Mouse (Mus musculus): ENCODE results near the gene Mlx.
A peak's percentile ranks its signal among the peaks of the same experiment; 100 is the strongest.
"Not testable (repeated sequence)": the region's sequence is repeated elsewhere in the genome, so short reads cannot be mapped to it uniquely, and the experiment has no call there.

The Mlx gene

DNA sequence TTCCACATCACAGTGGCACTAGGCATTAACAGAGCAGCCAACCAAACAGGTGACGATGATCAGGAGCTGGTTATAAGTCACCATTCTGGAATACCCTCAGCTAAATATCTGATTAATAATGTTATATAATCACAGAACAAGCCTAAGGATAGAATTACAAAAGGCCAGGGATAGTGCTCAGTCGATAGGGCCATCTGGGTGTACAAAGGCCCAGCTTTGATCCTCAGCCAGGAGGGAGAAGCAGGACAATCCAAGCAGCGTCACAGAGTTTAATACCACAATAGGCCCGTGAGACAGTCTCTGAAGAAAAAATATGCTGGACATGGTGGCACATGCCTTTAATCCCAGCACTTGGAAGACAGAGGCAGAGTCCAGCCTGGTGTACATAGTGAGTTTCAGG lies 22.3 kb downstream of the Mlx start:
- no peak for DNase-seq

DNA sequence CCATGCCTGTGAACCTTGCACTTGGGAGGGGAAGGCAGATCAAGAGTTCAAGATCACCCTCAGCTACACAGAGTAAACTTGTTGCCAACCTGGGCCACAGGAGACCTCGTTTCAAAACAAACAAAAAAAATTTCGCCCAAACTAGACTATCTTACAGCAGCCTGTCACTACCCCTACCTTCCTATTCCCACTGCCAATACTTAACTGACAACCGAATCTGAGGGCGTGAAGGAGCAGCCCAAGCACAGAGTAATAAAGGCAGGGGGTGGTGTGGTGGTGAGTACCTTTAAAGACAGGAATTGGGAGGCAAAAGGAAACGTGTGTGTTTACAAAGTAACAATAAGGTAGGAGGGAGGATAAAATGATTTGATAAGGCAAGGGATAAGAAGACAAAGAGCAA lies 23.6 kb downstream of the Mlx start:
- no peak for DNase-seq

DNA sequence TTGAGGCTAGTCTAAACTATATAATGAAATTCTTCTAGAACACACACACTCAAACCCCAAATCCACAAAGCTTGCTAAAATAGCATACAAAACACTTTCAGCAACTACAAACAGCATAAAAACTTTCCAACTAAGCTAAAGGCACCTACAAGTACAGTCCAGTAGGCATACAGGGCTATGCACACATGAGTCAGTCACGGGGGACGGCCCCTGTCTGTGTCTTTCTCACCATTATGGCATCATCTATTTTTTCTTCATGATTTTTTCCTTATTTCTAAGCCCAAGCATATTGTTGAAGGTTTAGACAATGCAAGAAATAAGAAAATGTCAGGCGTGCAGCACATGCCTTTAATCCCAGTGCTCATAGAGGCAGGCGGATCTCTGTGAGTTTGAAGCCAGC lies 24.1 kb downstream of the Mlx start:
- no peak for DNase-seq

DNA sequence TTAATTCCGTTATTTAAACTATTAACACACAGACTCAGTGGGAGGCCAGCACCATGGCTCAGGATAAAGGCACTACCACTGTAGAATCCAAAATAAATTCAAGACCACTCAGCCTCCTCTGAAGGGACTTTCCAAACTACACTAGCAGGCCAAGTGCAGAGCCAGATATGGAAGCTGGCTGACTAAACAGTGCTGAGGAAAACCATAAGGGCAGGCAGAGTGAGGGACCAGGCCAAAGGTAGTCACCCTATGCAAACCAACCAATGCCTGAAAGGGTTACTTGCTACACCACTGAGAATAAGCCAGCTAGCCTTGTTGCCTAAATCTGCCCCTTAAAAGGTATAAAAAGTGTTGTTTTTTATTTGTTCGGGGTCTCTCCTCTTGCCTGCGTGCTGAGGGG lies 25.1 kb downstream of the Mlx start:
- no peak for DNase-seq

- no peak for DNase-seq
These were observed 28.5 kb downstream of the Mlx start for GRCm38 (mm10) chr11:101115564-101115963.

- DNase-seq, result no peak
These were observed 31.0 kb downstream of the Mlx start for GRCm38 (mm10) chr11:101118105-101118504.

DNA sequence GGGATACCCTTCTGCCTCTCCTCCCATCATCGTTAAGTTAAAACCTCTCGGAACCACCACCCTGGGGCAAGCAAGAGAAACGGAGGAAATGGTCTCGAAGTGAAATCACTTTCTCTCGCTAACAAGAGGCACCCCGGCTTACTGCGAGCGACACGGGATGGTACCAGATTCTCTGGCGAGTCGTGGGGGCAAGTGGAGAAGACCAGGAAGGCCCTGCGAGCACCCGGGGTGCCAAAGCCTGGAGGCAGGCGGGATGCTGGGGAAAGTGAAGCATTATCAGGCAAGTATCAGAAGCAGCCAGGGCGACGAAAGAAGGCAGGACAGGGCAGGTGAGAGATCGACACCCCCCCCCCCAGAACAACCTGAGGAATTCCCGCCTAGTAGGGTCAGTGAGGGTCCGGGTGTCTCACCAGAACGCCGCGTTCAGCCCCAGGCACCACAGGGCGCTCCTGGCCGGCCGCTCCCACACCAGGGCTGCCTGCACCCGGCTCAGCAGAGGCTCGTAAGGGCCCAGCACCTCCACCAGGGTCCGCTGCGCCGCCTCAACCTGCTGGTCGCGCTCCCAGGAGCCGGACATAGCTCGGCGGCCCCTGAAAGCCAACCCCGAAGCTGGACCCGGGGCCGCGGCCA lies 32.2 kb downstream of the Mlx start:
- no peak for DNase-seq

GRCm38 (mm10) chr11:101119761-101120544 lies 32.9 kb downstream of the Mlx start, which contains the start of the genes Retreg3 and Tubg1:
Retreg3 (minus strand) TSS chr11:101119893.
Tubg1 (plus strand) TSS chr11:101119938.
- peak; percentile 99 for DNase-seq

GRCm38 (mm10) chr11:101120545-101121188 lies 33.6 kb downstream of the Mlx start:
- DNase-seq, result no peak

DNA sequence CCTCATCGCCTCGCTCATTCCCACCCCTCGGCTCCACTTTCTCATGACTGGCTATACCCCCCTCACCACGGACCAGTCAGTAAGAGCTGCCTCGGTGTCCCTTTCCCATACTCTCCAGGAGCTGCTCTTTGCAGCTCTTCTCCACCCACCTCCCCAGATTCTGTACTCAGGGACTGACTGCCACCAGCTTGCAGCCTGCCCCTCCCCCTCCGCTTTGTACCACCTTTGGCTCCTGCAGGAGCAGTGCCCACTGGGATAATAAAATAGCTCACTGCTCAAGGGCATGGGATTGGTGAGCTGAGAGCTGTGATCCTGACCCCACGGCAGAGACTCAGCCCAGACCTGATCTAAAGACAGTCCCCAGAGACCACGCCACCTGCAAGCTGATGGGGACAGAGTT lies 37.4 kb downstream of the Mlx start:
- not testable (repeated sequence) for DNase-seq

DNA sequence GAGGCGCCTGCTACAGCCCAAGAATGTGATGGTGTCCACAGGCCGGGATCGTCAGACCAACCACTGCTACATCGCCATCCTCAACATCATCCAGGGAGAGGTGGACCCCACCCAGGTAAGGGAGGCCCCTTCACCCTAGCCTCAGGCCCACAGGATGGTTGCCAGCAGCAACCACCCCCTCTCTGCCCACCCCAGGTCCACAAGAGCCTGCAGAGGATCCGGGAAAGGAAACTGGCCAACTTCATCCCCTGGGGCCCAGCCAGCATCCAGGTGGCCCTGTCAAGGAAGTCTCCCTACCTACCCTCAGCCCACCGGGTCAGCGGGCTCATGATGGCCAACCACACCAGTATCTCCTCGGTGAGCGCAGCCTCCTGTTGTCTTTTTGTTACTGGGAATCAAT lies 37.9 kb downstream of the Mlx start:
- DNase-seq, result not testable (repeated sequence)

GRCm38 (mm10) chr11:101127075-101127474 lies 40.0 kb downstream of the Mlx start:
- no peak for DNase-seq

DNA sequence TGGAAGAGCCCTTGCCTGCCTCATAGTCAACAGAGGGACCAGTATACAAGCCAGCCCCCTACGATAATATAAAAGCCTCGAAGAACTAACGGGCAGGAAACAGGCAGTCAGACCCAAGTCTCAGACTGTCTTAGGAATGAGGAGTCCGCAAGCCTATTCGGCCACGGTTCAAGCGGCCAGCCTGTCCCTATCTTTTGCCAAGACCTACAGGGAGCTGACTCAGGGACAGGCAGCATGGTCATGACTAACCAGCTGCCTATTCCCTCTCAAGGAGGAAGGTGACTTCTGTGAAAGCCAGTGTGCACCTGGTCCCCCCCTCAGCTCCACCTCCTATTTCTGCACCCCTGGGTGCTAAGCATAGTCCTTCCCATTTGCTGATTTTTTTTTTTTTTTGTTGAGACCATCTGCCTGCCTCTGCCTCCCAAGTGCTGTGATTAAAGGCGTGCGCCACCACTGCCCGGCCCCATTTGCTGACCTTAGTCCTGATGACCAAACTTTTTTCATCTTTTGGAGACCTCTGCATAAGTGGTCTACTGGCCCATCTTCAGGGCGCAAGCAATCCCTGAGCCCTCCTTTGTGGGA lies 42.0 kb downstream of the Mlx start:
- DNase-seq, result no peak

DNA sequence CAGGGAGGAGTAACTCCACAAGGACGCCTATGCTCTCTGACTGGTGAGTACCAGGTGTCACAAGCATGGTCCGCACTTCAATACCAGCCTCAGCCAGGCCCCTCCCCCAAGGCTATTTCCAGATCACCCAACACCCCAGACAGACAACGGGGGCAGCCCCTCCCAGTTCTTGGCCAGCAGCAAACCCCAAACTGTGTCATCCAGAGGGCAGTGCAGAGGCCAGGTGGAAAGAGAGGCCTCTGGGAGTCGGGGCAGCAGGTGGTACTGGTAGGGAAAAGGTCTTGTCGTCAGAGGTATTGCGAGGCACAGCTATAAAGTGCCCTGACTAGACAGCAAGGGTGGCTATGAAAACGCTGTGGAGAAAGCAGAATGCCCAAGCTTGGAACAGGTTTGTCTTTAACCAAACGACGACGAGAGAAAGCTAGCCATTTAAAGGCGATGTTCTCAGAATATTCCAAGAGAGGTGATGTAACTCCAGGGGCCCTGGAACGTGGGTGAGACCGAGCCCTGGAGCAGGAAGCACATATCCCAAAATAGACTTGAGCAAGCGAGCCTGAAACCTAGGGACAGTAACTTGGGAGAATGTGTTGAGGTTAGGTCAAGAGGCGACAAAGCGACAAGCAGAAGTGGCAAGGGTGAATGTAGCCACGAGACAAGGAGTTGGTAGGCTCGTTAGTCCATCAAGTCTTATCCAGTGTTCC lies 43.1 kb downstream of the Mlx start:
- DNase-seq, result no peak

DNA sequence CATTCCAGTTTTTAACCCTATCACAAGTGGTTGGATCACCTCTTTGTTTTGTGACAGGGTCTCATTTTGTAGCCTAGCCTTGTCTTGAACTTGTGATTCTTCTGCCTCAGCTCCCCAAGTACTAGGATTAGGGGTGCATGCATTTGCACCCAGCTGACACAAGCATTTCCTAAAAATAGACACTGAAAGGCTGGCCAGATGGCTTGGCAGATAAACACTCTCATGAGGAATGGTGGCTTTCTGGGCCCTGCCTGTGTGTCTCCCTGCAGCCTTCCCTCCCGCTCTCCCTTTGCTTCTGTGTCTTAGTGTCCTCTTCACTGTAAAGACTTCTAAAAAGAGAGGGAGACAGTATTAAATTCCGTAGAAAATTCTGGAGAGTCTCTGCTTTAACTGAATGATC lies 44.1 kb downstream of the Mlx start:
- DNase-seq, result no peak

DNA sequence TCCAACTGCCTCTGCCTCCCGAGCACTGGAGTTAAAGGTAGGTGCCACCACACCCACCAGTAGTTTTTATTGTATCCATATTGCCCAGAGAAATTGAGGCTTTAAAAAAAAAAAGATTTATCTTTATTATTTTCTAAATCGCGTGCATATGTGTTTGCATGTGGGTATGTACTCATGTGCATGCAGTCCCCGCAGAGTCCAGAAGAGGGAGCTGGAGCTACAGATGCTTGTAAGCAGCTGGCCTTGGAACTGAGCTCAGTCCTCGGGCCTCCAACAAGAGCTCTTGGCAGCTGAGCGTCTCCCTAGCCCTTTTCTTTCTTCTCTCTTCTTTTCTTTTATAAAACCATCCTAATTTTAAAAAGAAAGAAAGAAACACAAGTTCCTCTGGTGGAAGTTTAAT lies 44.6 kb downstream of the Mlx start:
- no peak for DNase-seq

DNA sequence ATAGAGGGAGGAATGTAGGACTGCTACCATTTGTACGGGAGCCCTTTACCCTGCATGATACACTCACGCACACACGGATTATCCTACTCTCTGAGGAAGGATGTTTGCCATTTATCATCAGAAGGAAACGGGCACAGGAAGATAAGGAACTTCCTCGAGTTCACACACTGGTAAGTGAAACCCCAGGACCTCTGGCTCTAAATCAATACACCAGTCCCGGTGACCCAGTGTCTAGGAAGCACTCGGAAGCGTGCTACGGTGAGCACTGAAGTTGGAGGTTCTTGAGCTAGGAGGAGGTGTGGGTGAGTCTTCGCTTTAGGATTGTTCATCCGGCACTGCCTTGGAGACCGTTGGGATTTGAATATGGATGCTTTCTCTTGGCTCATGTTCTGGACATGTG lies 46.0 kb downstream of the Mlx start:
- peak; percentile 60 for DNase-seq

- DNase-seq, result no peak
These were observed 47.3 kb downstream of the Mlx start for GRCm38 (mm10) chr11:101134217-101134865.

DNA sequence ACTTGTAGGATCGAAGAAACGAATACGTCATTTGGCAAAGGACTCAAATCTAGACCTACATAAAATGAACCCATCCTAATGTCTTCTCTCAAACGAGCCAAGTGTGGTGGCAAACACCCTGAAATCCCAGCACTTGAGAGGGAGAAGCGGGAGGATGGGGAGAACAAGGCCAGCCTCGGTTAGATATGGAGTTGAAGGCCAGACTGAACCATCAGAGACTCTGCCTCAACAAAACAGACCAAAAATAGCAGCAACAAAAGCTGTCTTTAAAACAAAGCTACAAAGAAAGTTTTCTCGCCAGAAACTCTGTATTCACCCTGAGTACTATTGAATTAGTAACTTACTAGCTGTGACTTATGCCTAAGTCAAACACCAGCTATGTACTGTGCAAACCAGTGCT lies 49.9 kb downstream of the Mlx start:
- DNase-seq, result no peak

DNA sequence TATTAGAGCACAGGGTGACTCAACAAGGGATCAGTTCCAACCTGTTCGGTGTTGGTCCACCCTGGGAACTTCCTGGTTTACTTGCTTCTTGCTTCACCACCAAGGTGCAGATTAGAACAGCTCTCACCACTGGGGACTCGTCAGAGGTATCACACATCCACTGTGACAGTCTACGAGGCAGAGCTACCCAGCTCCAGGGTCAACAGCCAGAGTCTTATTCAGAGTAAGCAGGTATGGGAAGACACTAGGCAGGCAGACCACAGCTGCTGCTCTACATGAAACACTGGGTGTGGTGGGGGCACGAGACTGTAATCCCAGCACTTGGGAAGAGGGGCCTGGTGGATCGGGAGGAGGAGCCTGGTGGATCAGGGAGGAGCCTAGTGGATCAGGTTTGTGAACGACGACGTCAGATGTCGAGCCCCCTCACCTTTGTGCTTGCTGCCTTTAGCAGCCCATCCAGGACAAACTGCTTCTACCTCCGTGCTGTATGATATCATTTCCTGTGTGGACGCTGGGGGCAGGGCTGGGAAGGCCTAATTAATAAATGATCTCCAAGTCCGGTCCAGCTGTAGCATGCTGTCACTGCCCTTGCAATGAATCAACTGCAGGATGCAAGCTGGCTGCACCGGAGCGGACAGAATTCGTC lies 51.6 kb downstream of the Mlx start:
- peak; percentile 81 for DNase-seq

DNA sequence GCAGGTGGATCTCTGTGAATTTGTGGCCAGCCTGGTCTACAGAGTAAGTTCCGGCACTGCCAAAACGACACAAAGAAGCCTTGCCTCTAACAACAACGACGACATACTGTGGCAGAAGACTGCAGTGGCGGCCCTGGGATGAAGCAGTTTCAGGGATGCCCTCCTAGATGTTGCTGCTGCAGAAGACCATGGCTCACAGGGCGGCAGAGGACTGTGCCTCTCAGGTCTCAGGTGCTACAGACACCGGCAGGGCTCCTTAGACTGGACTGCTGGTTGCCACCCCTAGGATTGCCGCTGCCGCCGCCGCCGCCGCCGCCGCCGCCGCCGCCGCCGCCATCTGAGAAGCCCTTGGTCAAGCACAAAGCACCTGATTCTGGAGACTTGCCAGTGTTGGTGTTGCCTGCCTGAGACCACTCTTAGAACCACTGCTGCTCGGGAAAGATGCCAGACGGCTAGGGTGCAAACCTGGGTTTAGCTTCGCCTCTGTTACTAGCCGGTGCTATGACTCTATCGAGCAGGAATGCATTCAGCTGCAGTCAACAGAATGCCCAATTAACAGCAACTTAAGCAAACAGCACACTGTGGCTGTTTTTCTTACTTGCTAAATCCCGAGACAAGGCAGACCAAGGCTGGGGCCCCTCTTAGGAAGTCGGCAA lies 53.2 kb downstream of the Mlx start:
- DNase-seq, result no peak

Data from kidney, adult 9 months (tissue).